Mouse (Mus musculus) gastrocnemius, postnatal 14 days (tissue): ENCODE data around the gene Aak1. TPM values are rescaled to one million over a fixed set of nuclear protein-coding genes. Genes with fewer than 3 reads are reported as not detected.
"Not testable (repeated sequence)": the region's sequence is repeated elsewhere in the genome, so short reads cannot be mapped to it uniquely, and the experiment has no call there.

ENCODE experiments used
- DNase-seq: peaks from one replicate; pipeline ENCODE4 v3.0.0; 2021; ENCODE audit warnings: mixed read lengths
- intact Hi-C: fragments of 180-260 bp; cut with DNase I; formaldehyde crosslinking; loops from one replicate; pipeline ENCODE4 v1.15.1; 2025; ENCODE audit warnings: low total_unique reads
- total RNA-seq, 2 experiments: library from RNA; stranded (reverse); gene quantifications; 2 replicates each; pipeline ENCODE4 v1.2.3; 2021

The Aak1 gene
- total RNA-seq, 2 experiments from 2014 or later, result 27.8 to 30.8 TPM

DNA sequence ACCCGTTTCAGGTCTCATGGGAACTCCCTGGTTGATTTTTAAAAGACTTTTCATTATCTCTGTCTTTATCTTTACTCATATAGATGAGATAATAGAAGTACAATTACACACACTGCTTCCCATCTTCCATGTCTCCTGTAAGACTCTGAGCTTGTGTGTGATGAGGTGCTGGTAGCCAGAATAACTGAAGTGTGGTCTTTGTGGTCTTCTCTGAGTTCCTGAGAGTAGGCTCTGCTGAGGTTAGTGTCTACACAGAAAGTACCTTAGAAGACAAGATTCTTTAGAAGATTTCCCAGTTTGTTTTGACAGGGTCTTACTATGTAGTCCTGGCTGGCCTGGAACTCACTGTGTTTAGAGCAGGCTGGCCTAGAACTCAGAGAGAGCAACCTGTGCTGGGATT is 27.1 kb downstream of the Aak1 start:
- intact Hi-C loops, result no loop called here
- no peak for DNase-seq

DNA sequence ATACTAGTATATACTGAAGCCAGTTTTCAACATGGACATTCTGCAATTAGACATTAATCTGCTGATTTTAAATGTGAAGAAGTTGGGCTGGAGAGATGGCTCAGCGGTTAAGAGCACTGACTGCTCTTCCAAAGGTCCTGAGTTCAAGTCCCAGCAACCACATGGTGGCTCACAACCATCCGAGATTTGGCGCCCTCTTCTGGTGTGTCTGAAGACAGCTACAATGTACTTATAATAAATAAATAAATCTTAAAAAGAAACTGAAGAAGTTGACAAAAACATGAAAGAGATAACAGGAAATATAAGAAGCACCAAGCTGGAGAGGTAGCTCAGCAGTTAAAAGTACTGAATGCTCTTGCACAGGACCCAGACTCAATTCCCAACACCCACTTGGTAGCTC is 29.3 kb downstream of the Aak1 start:
- DNase-seq, intact Hi-C loops: not testable (repeated sequence)

DNA sequence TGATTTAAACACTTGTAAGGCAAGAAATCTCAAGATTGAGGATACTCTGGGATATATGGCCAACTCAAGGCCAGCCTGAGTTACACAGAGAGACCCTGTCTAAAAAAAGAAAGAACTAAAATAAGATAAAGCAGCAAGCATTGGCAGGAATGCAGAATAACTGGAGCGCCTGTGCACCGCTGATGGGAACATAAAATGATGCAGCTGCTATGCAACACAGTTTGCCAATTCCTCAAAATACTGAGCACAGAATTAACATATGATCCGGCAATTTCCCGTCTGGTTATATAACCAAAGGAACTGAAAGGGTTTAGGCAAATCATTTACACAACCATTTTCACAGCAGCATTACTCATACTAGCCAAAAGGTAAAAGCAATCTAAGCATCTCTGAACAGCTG is 30.0 kb downstream of the Aak1 start:
- intact Hi-C loops, result no loop called here
- DNase-seq, result no peak

DNA sequence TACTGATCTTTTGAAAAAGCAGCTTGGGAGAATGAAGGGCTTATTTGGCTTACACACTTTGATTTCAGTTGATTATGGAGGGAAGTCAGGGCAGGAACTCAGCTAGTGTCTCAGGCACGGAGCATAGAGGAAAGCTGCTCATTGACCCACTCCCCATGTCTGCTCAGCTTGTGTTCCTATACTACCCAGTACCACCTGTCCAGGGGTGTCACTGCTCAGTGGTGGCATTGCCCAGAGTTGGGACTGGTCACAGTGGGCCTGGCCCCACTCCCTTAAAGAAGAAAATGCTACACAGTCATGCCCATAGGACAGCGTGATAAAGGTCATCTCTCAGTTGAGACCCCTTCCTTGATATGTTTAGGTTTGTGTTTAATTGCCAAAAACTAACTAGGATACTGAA is 34.9 kb downstream of the Aak1 start:
- no peak for DNase-seq
- intact Hi-C loops, result no loop called here

DNA sequence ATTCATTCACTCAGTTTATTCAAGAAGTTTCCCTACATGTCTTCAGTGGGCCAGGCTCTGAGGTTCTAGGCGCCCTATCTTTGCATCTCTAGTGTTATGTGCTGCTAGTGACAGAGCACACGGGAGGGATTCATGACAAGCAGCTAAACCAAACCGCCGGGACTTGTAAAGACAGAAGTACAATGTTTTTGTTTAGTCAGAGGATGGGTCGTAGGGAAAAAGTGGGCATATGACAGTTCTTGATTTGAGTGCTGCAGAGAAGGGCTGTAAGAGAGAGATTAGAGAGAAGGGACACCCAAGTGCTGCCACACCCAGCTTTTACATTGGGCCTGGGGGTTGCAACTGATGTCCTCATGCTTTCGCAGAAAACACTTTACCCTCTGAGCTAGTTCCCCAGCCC is 35.4 kb downstream of the Aak1 start:
- intact Hi-C loops, result no loop called here
- no peak for DNase-seq

DNA sequence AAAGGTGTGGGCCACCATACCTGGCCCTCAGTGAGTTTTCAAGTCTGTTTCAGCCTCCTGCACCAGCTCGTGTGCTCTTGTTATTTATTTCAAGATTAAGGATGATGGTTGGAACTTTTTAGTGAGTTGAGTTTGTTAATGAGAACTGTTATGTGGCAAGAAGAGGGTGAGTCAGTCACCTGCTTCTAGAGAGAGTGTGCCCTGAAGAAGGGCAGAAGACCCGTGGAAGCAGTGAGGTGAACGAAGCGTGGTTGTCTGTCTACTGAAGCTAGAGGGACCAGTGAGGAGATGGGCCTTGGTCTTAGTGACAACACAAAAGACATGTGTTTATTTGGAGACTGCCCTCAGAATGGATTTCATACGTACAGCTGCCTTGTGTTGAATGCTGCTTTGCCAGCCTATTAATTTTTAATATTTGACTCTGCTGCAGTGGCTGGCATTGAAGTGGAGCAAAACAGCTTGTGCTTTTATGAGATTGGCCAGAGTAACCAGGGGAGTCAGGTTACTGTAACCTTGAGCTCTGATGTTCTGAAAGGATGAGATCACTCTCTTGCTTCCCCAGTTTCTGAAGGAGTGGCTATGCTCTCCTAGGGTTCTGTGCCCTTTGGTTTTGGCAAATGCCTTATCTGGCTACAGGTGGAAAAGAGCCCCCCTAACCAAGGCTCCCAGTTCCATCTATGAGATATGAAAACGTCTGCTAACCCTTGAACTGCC is 36.7 kb downstream of the Aak1 start:
- DNase-seq, result no peak

DNA sequence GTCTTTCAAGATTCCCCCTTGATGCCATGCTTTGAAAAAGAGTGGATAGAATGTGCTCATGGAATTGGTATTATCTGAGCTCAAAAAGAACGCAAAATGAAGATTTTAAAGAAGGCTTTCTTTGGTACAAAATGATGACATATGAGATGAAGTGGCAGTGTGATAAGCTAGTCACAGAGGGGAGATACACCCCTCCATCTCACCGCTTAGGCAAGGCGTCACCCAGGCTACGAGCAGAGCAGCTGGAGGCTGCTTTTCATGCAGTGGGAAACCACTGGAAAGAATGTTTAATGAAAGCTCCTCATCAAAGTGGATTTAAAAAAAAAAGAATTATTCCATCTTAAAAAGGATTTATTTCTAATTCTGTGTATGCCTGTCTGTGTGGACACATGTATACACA is 37.5 kb downstream of the Aak1 start:
- intact Hi-C loops, result no loop called here
- DNase-seq, result no peak

More for the DNA sequence above, 36.7 kb downstream of the Aak1 start:
- intact Hi-C loops, result no loop called here

DNA sequence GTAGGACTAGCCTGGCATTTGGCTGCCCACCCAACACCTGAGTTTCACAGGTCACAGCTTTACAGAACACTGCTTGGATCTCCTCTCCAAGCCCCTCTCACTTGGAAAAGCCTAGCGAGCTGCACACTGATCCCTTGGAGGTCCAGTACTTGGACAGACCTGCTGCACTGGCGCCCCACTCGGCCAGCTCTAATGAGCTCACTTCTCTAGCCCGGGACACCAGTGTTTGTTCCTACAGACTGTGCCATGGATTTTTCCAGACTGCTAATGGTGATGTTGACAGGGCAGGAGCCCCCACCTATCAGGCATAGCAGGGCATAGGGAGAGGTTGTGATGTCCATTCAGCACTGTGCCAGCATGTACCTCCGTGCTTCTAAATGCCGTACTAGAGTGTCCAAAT is 48.2 kb downstream of the Aak1 start:
- intact Hi-C loops, result no loop called here
- DNase-seq, result no peak

DNA sequence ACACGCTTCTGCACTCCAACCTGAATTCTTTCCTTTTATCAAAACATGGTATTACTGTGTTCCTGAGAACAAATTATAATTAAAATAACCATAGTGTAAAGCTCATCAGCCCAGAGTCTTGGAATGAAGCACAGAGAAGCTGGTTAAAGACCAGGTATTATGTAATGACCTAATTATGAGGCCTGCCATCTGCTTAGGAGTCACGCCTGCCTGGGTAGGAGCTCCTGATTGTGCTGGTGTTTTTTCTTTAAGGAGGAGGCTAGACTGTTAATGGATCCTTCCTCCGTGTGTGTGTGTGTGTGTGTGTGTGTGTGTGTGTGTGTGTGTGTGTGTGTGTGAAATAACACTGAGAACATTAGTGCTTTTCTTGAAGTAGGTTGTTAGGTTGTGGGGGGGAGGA is 49.7 kb downstream of the Aak1 start:
- DNase-seq, result no peak
- intact Hi-C loops, result no loop called here

DNA sequence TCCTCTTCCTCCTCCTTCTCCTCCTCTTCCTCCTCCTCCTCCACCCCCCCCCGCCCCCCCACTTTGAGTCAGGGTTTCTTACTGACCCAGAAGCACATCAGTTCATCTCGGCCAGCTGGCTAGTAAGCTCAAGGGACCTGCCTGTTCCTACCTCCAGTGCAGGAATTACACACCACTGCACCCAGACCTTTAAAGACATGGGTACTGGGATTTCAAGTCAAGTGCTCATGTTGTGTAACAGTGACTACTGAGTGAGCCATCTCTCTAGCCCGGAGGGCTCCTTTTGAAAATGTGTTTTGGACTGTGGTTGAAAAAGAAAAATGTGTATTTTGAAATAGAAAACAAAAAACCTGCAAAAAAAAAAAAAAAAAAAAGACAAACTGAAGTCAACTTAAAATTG is 50.6 kb downstream of the Aak1 start:
- intact Hi-C loops, result loop anchor here (2.0 kb wide), 1 partner anchor 43 kb away; no protein-coding TSS in a partner anchor

DNA sequence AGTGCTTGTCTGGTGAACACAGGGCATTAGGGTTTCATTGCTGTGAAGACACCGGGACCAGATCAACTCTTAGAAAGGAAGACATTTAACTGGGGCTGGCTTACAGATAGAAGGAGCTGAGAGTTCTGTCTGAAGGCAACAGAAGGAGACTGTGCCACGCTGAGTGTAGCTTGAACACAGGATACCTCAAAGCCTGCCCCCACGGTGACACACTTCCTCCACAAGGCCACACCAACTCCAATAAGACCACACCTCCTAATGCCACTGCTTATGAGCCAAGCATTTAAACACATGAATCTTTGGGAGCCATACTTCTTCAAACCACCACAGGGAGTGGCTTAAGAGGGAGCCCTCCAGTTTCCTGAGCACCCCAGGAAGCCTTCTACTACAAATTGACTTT is 51.2 kb downstream of the Aak1 start:
- intact Hi-C loops, result loop anchor here (2.0 kb wide), 1 partner anchor 44 kb away; no protein-coding TSS in a partner anchor
- no peak for DNase-seq

More for the DNA sequence above, 50.6 kb downstream of the Aak1 start:
- no peak for DNase-seq

DNA sequence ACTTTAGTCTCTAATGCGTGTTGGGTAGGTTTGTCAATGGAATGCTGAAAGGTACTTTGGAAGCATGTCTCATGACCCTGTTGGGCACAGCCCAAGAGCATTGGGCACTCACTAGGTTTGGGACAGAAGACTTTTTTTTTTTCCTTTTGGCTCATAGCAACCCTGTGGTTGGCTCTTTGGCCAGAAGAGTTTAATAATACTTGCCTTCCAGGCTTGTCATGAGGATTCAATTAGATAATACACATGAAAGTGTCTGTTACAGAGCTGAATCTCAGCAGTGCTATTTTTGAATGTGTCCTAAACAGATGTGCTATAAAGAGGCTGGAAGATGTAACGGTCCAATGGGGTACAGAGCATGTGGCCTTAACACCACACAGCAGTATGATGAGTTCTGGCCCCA is 56.2 kb downstream of the Aak1 start:
- intact Hi-C loops, result no loop called here

DNA sequence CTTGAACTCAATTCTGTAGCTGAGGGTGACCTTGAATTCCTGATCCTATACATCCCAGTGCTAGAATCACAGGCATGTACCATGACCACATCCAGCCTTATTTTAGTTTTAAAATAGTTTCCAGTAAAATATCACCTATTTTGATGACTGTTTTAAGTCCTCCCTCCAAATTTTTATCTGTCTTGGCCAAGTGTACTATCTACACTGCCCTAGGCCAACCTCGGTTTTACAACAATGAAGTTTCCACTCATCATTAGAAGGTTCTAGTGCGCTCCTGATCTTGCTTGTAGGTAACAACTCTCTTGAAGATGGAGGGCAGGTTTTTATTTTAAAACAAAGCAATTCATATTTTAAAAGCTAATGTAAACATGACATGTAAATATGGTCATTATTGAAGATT is 57.9 kb downstream of the Aak1 start:
- intact Hi-C loops, result no loop called here
- no peak for DNase-seq

More for the DNA sequence above, 56.2 kb downstream of the Aak1 start:
- no peak for DNase-seq

DNA sequence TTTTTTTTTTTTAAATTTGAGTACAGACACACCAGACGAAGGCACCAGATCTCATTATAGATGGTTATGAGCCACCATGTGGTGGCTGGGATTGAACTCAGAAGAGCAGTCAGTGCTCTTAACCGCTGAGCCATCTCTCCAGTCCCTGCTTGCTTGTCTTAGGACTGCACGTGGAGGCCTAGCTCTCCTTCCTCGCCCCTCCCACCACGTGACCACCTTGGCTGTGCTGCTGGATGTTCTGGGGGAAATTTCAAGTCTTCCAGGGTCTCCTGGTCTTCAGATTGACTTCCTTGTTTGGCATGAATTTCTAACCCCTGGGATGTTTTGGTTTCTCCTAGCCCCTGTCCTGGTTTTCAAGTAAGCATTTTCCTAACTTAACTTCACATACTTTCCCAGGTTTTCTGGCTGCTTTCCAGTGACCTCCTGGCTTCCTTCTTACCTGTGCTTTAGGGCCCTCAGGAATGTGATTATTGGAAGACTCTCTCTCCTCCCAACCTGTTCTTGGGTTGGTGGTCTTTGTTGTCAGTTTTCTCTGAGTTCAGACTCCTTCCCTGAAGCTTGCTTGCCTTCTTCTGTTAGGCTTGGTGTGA is 59.3 kb downstream of the Aak1 start:
- intact Hi-C loops, result no loop called here
- DNase-seq, result no peak

DNA sequence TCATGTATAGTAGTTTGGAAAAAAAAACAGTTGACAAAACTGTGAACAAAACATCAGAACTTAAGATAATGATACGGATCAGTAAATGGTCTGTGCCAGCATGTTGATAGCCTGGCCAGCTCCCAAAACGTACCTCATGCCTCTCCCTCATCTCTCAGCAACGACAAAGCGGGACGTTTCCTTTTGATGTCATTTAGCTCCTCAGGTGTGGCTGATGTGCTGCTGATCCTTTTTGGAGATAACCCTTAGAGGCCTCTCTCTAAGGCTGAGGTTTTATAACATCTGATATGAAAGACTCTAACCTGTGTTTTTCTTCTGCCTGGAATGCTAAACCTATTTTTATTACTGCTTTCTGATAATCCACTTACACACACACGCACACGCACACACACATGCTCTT is 60.6 kb downstream of the Aak1 start:
- no peak for DNase-seq
- intact Hi-C loops, result no loop called here

DNA sequence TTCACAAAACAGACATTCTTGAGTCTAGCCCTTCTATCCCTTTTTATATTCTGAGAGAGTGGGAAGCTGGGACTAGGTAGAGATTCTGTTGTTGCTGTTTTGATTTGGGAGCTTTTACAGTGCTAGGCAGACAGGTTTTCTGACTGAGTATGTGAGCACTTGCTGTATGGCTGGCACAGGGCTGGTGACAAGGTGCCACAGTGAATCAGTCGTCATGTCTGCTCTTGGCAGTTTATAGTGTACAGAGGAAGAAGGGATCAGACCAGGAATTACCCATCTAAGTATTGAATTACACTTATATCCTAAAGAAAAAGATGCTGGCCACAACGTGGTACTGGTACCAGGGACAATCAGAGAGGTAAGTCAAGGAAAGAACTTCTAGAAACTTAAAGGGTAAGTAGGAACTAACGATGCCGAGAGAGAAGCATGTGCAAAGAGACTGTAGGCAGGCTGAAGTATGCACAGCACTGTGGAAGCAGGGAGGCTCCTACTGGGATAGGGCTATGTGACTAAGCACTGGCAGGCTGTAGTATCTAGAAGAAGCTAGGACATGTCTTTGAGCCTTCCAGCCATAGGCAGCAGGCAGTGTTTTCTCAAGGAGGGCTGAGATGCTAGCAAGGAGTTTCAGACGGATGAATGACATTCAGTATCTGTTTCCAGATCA is 67.0 kb downstream of the Aak1 start:
- DNase-seq, result no peak
- intact Hi-C loops, result no loop called here

DNA sequence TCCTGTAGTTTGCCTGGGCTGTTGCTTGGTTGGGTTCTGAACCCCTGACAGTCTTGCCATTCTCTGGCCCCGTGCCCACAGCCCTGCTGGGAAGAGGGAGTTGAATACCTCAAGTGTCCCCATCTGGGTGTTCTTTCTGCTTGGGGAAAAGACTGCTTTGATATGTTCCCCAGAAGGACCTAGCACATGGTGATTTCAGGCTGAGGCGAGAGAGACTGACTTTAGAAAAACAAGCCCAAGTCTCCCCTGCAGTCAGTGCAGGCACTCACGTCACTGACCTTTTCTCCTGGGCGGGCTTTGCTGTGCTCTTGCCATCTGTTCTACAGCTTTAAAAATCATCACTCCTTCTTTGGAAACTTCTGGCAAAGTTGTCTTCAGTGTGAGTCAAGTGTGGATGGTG is 67.9 kb downstream of the Aak1 start:
- DNase-seq, result peak; percentile 21
- intact Hi-C loops, result no loop called here

DNA sequence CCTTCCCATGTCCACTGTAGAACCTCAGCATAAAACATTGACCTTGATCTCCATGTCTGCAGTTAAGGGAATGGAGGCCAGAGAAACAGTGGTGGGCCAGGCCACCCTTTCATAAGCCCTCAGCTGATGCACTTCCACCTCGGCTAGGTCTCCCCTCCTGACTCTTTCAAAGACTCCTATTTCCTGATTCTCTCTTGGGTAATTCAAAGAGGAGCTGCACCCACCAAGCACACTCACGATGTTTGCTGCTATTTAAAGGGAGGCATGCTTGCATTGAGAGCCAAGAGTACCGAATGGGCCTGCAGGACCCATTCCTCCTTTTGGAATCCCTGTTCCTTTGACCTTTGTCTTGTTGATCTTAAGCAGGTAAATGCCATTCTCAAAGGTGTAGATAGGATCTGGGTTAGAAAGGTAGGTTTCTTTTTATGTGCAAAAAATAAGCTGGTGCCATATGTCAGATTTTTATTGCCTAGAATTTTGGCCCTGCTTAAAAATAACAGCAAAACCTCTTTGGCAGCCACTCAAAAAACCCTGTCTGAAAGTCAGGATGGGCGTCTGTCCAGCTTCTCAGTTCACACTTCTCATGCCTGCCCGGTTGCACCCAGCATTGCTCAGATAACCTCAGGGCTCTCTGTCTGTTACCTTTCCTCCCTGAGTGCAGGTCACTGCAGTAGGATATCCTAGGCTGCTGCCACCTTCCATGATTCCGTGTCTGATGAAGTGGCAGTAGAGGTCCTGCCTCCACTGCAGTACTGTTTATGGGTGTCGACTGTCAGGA is 68.9 kb downstream of the Aak1 start:
- intact Hi-C loops, result no loop called here
- DNase-seq, result peak; percentile 34

DNA sequence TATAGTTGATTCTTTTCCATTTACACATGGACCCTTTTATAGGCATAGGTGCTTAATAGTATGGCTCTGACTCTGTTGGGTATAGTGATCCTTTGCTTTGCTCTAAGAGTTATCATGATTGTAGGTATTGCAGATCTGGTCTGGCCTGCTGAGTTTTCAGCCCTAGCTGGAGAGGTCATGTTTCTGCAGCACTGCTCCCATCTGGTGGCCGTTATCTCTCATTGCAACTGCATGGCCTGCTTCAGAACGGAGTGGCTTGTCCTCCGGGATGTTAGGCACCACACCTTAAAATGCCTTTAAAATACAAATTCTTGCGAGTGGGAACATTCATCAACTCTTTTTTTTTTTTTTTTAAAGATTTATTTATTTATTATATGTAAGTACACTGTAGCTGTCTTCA is 72.6 kb downstream of the Aak1 start:
- peak; percentile 57 for DNase-seq

DNA sequence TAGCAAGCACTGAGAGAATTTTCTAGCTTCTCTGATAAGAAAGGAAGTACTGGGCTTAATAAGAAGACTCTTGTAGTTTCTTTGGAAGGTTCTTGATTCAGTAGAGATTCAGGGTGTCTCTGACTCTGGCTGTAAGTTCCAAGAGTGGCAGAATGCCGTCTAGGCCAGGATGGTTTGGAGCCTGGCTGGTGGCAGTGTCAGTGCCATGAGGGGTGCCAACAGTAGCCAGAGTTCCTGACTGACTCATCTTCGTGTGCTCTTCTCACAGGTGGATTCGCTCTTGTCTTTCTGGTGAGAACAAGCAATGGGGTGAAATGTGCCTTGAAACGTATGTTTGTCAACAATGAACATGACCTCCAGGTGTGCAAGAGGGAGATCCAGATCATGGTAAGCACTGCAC is 75.4 kb downstream of the Aak1 start:
- intact Hi-C loops, result loop anchor here (5.0 to 10.0 kb wide), 2 partner anchors 112 to 180 kb away; no protein-coding TSS in a partner anchor
- no peak for DNase-seq

More for the DNA sequence above, 72.6 kb downstream of the Aak1 start:
- intact Hi-C loops, result loop anchor here (5.0 to 10.0 kb wide), 2 partner anchors 110 to 177 kb away; no protein-coding TSS in a partner anchor
